Mouse (Mus musculus): ENCODE measurements around the gene Gnb4. TPM values are rescaled to one million over a fixed set of nuclear protein-coding genes. Genes with fewer than 3 reads are reported as not detected.

The Gnb4 gene
- total RNA-seq (2021): 10 to 100 TPM; 29.8 to 41.2 TPM
- long read RNA-seq, experiment 1, full-length matches to known transcripts: 50 of 57 reads
- long read RNA-seq, experiment 1, partial matches to known transcripts: 2 of 57 reads
- long read RNA-seq, experiment 1, other reads (novel, unspliced or antisense): 5 of 57 reads
- long read RNA-seq, experiment 2, full-length matches to known transcripts: 105 of 115 reads
- long read RNA-seq, experiment 2, partial matches to known transcripts: 3 of 115 reads
- long read RNA-seq, experiment 2, other reads (novel, unspliced or antisense): 7 of 115 reads

DNA sequence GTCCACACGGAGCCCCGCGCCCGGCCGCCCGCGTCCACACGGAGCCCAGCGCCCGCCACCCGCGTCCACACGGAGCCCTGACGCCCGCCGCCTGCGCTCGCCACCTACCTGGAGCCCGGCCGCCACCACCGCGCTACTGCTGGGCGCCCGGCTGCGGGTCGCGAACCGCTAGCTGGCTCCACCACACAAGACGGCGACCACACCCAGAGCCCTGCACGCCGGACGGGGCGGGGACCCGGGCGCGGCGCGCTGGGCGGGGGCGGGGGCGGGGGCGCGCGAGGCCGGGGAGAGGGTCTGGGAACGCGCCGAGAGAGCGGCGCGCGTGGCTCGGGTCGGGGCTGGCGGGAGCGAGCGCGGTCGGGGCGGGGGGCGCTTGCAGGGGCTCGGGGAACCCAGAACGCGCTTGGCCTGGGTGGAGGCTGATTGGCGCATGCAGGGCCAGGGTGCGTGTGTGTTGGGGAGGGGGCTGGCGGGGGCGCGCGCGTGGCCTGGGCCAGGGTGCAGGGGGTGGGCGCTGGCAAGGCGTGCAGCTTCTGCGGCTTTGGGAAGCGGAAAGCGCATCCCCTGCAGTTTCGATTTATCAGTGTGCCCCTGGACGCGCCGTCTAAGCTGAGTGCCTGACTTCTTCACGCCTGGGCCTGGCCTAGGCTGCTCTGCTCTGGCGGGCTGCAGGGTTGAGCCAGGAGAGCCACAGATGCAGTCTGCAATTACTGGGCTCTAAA, at the start of gene Gnb4:
TSS of gene Gnb4 (minus strand) at position 255 of the 722 bp plus-strand sequence.
- DNase-seq (ENCODE audit: low spot score in 2 of 2): peak; percentile 50 to 54

- DNase-seq (ENCODE audit: low spot score in 2 of 2): no peak
These were observed 45.2 kb upstream of the Gnb4 start for GRCm38 (mm10) chr3:32661556-32661930.

DNA sequence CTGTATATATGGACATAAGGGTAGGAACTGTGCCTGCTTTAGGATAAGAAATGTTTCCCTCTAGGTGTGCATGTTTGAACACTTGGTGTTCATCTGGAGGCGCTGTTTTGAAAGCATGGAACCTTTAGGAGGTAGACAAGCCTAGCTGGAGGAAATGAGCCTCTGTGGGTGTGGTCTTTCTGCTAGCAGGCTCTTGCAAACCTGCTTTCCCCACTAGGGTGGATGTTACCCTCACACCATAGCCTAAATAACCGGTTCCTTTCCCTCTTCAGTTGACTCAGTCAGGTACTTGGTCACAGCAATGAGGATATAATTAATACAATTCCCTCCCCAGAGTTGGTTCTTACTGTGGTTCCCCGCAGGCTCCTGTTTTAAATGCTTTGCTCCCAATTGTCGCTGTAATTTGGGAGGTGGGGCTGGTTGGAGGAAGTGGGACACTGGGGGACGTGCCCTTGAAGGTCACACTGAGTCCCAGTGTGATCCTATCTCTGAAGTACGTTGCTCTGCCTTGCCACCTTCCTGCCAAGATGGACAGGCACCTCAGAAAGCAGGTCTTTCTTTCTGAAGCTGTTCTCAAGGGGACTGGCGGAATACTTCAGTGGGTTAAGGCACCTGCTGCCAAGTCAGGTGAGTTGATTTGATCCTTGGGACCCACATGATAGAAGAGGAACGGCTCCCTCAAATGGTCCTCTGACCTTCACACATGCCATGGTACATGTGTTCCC, 44.6 kb upstream of the Gnb4 start:
- no peak for DNase-seq (ENCODE audit: low spot score in 2 of 2)

DNA sequence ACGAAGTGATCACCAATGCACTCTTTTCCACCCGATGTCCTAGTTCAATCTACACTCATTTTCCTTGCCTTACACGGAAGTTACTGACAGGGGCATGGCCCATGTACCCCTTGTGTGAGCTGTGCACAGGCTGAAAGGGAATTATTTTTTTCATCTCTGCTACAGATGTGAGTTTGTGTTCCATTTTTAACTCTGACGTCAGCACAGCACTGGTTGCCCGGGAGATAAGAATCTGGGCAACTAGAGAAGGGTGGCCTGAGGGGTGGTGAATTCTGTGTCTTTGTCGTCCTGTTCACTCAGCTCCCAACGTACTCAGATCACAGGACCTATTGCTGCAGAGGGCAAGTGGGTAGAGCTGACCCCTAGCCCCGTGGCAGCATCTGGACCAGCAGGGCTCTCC, 43.9 kb upstream of the Gnb4 start:
- peak in 1 of 2 experiments; percentile 15 for DNase-seq (ENCODE audit: low spot score in 2 of 2)

- DNase-seq (ENCODE audit: low spot score in 2 of 2): no peak
These were observed 43.1 kb upstream of the Gnb4 start for GRCm38 (mm10) chr3:32659506-32659905.

- peak in 1 of 2 experiments; percentile 31 for DNase-seq (ENCODE audit: low spot score in 2 of 2)
These were observed 42.4 kb upstream of the Gnb4 start for GRCm38 (mm10) chr3:32658821-32659220.

GRCm38 (mm10) chr3:32658401-32658800, 42.0 kb upstream of the Gnb4 start:
- DNase-seq (ENCODE audit: low spot score in 2 of 2): no peak

DNA sequence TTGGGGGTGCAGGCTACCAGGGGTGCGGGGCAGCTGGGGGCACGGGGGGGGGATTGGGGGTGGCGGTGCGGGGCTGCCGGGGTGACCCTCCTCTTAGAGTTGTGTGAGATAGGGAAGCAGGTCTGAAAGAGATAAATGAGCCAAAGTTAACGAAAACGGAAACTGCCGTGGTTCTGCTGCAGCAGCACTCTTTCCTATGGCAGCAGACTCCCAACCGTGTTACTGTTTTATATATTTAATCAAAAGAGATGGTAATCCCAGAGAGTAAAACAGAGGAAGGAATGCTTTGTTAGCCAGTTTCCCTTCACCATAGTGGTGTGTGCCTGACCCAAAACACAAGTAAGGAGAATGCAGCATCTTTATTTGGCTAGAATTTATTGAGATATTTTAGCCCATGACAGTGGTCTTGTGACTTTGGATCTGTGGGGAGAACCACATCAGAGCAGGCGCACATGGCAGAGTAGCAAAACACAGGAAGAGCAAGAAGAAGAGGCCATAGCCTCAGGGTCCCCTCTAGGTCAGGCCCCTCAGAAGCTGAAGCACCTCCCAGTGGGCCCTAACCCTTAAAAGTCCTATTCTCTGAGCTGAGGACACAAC, 40.1 kb upstream of the Gnb4 start:
- DNase-seq (ENCODE audit: low spot score in 2 of 2): no peak

GRCm38 (mm10) chr3:32655994-32656393, 39.6 kb upstream of the Gnb4 start:
- DNase-seq (ENCODE audit: low spot score in 2 of 2): no peak

DNA sequence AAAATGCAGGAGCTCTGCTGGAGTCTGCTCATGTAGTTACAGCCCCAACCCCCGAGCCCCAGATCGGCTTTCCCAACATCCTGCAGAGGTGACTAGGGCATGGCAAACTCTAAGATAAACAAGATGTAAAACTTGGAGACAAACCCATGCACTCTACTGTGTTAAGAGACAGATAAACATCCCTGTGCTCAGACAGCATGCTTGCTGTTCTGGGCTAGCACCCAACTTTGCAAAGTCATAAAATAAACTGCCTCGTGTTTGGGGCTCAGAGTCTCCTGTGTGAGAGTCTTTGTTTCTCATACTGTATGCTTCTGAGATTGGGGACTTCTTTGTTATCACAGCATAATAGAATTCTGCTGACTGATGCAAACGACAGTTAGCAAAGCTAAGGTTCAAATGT, 36.4 kb upstream of the Gnb4 start:
- no peak for DNase-seq (ENCODE audit: low spot score in 2 of 2)

DNA sequence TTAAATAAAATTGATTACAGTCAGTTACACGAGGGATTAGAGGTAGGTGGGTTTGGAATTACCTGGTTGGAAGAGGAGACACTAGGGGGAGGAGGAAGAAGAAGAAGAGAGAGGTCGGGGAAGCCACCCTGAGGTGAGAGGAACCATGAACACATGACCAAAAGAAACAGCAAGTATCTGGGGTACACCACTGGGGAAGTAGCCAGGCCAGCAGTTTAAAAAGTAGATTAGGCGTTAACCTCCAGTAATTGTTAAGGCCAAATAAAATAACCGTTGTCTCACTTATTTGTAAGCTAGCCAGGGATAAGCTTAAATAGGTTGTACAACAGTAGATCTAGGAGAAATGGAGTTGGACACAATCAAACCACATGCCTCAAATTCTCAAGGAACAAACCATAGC, 32.9 kb upstream of the Gnb4 start:
- no peak for DNase-seq (ENCODE audit: low spot score in 2 of 2)

- DNase-seq (ENCODE audit: low spot score in 2 of 2): no peak
These were observed 30.5 kb upstream of the Gnb4 start for GRCm38 (mm10) chr3:32646918-32647317.

GRCm38 (mm10) chr3:32644751-32645150, 28.4 kb upstream of the Gnb4 start:
- DNase-seq (ENCODE audit: low spot score in 2 of 2): no peak

GRCm38 (mm10) chr3:32642116-32642515, 25.7 kb upstream of the Gnb4 start:
- DNase-seq (ENCODE audit: low spot score in 2 of 2): no peak

GRCm38 (mm10) chr3:32638240-32638639, 21.9 kb upstream of the Gnb4 start:
- no peak for DNase-seq (ENCODE audit: low spot score in 2 of 2)

GRCm38 (mm10) chr3:32632760-32633264, 16.4 kb upstream of the Gnb4 start:
- no peak for DNase-seq (ENCODE audit: low spot score in 2 of 2)

DNA sequence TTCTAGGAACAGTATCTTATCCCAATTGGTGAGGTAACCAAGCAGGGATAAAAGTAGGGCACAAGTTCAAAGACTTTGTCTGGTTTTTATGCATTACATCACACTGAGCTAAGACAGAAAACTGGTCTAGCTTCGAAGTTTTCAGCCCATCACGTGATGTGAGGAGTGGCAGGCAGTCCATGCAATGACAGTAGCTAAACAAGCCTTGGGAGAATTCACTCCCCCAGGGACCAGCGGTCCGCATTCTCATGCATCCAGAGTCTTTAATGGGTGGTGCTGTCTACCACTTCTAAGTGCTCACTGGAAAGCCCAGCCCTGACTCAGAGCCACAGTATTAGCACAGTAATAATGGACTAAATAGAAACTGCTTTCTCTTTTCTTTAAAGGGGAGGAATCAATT, 13.8 kb upstream of the Gnb4 start:
- no peak for DNase-seq (ENCODE audit: low spot score in 2 of 2)

DNA sequence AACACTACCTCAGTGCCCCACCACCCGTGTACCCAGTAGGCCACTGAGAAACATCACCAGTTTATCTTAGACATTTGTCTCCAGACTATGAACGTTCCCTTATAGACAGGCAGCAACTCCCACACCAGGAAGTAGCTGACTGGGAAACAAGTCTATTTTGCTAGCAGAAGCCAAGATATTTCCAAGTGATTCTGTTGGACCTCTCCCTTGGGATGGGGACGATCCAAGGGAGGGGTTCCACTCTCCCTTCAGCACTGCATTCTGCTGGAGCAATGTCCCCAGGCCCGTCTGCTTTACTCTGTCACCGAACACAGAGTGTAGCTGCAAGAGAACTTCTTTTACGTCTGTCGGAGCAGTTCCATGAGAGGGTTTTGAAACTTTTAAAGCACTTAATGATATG, 11.8 kb upstream of the Gnb4 start:
- no peak for DNase-seq (ENCODE audit: low spot score in 2 of 2)

GRCm38 (mm10) chr3:32622106-32622505, 5.7 kb upstream of the Gnb4 start:
- no peak for DNase-seq (ENCODE audit: low spot score in 2 of 2)

GRCm38 (mm10) chr3:32621658-32622057, 5.3 kb upstream of the Gnb4 start:
- no peak for DNase-seq (ENCODE audit: low spot score in 2 of 2)

DNA sequence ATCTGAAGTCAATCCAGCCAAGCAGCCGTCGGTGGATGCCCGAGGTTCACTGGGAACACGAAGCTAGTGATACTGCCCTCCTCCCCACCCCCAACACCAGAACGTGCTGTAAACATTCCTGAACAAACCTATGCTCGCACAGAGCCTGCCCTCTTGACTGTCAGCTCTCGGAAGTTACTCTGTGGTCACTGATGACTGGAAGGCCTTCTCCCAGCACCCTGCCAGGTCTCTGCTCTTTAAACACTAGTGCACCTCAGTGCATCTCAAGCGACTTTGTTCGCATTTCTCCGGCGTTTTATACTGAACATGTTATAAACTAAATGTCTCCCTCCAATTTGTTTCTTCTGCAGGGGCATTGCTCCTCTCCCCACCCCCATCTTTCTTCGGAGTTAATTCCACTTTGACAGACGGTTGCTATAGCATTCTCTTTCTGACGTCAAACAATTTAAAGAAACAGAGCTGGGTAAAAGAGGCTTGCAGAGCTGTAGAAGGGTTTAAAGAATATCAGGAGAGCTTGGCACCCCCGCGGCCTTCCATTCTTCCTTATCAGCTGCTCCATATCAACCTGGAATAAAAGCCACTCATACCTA, 763 bp upstream of the Gnb4 start:
- no peak for DNase-seq (ENCODE audit: low spot score in 2 of 2)

Measured in adrenal gland, adult 18-20 months (tissue).